Mouse (Mus musculus) embryo, embryonic 10.5 days (tissue): ENCODE data around the gene Flot2.
"Not testable (repeated sequence)": the region's sequence is repeated elsewhere in the genome, so short reads cannot be mapped to it uniquely, and the experiment has no call there.

ENCODE experiments used
- DNase-seq: peaks from one replicate; pipeline ENCODE4 v3.0.0-alpha.2; 2015; ENCODE audit warnings: low spot score

The Flot2 gene

GRCm38 (mm10) chr11:78037831-78038752 is at the start of gene Flot2:
TSS of gene Flot2 (plus strand) at chr11:78037931.
- peak; percentile 84 for DNase-seq

GRCm38 (mm10) chr11:77989071-77989690 is 48.5 kb upstream of the Flot2 start:
- DNase-seq, result no peak

- DNase-seq, result no peak
Measured at GRCm38 (mm10) chr11:77995556-77995955, 42.2 kb upstream of the Flot2 start.

GRCm38 (mm10) chr11:78006446-78006845 is 31.3 kb upstream of the Flot2 start:
- no peak for DNase-seq

- peak; percentile 90 for DNase-seq
Measured at GRCm38 (mm10) chr11:78019676-78020075, 18.1 kb upstream of the Flot2 start.

- peak; percentile 59 for DNase-seq
Measured at GRCm38 (mm10) chr11:78023607-78024006, 14.1 kb upstream of the Flot2 start.

- DNase-seq, result no peak
Measured at GRCm38 (mm10) chr11:78029240-78029639, 8.5 kb upstream of the Flot2 start.

GRCm38 (mm10) chr11:78030600-78030999 is 7.1 kb upstream of the Flot2 start:
- no peak for DNase-seq

GRCm38 (mm10) chr11:78031389-78031788 is 6.3 kb upstream of the Flot2 start:
- no peak for DNase-seq

- DNase-seq, result peak; percentile 94
Measured at GRCm38 (mm10) chr11:78031947-78032808, 5.6 kb upstream of the Flot2 start, which contains the start of gene Dhrs13. TSS of gene Dhrs13 (plus strand) at chr11:78032280.

GRCm38 (mm10) chr11:78032809-78033195 is 4.9 kb upstream of the Flot2 start:
- peak; percentile 33 for DNase-seq

- no peak for DNase-seq
Measured at GRCm38 (mm10) chr11:78033931-78034617, 3.7 kb upstream of the Flot2 start.

GRCm38 (mm10) chr11:78036791-78037190 is 940 bp upstream of the Flot2 start:
- no peak for DNase-seq

GRCm38 (mm10) chr11:78040878-78041277 is 3.1 kb downstream of the Flot2 start:
- no peak for DNase-seq

- not testable (repeated sequence) for DNase-seq
Measured at GRCm38 (mm10) chr11:78042290-78042870, 4.6 kb downstream of the Flot2 start.

- DNase-seq, result no peak
Measured at GRCm38 (mm10) chr11:78044758-78045251, 7.1 kb downstream of the Flot2 start.

- DNase-seq, result not testable (repeated sequence)
Measured at GRCm38 (mm10) chr11:78048637-78049036, 10.9 kb downstream of the Flot2 start.

GRCm38 (mm10) chr11:78053078-78053477 is 15.3 kb downstream of the Flot2 start:
- no peak for DNase-seq

GRCm38 (mm10) chr11:78056946-78057345 is 19.2 kb downstream of the Flot2 start:
- DNase-seq, result no peak

- peak; percentile 73 for DNase-seq
Measured at GRCm38 (mm10) chr11:78059833-78060757, 22.4 kb downstream of the Flot2 start.
